Mouse (Mus musculus) B cell, adult 67 days (primary cell): ENCODE data around the gene Mpp3. TPM values are rescaled to one million over a fixed set of nuclear protein-coding genes. Genes with fewer than 3 reads are reported as not detected.

Experiments used
- total RNA-seq, 2 experiments: library from RNA; stranded (reverse); gene quantifications; 4 replicates each; pipeline ENCODE4 v1.2.4; 2023

Mpp3 gene
- total RNA-seq, result not detected

GRCm38 (mm10) chr11:102028087-102028816 is at the start of gene Mpp3:
Mpp3 (minus strand) TSS chr11:102028461.

GRCm38 (mm10) chr11:102041350-102041949 is 13.2 kb upstream of the Mpp3 start, which contains the start of gene Cd300lg:
Cd300lg (plus strand) TSS chr11:102041509.

GRCm38 (mm10) chr11:101986913-101987312 is 41.3 kb downstream of the Mpp3 start, which contains the start of gene Dusp3:
Dusp3 (minus strand) TSS chr11:101987013.

GRCm38 (mm10) chr11:101984054-101985025 is 43.9 kb downstream of the Mpp3 start, which contains the start of gene Cfap97d1:
Cfap97d1 (plus strand) TSS chr11:101984279.

GRCm38 (mm10) chr11:101966965-101967614 is 61.2 kb downstream of the Mpp3 start, which contains the start of gene Sost:
Sost (minus strand) TSS chr11:101967015.

Other genes with a start within 250 kb of the Mpp3 start
- gene Etv4, start 243.1 kb downstream of the Mpp3 start, total RNA-seq, result not detected
- under 1 TPM; 0.41 to 0.65 TPM for gene Meox1, start 134.1 kb downstream of the Mpp3 start, total RNA-seq
- gene Sost, start 61.4 kb downstream of the Mpp3 start, total RNA-seq, result not detected
- gene Cfap97d1, start 44.2 kb downstream of the Mpp3 start, total RNA-seq, result not detected
- 10 to 100 TPM; 14.7 to 27.4 TPM for gene Dusp3, start 41.4 kb downstream of the Mpp3 start, total RNA-seq
- not detected for gene Cd300lg, start 13.0 kb upstream of the Mpp3 start, total RNA-seq
- not detected for gene Mpp2, start 60.1 kb upstream of the Mpp3 start, total RNA-seq
- not detected for gene Ppy, start 72.9 kb upstream of the Mpp3 start, total RNA-seq
- gene Pyy, start 79.4 kb upstream of the Mpp3 start, total RNA-seq, result not detected
- not detected for gene Nags, start 117.1 kb upstream of the Mpp3 start, total RNA-seq
- 10 to 100 TPM in 1 of 2 experiments, 1 to 10 TPM in 1; 8.4 to 17.1 TPM for gene Tmem101, start 127.9 kb upstream of the Mpp3 start, total RNA-seq
- 10 to 100 TPM; 53.8 to 57.7 TPM for gene Lsm12, start 156.8 kb upstream of the Mpp3 start, total RNA-seq
- gene G6pc3, start 161.2 kb upstream of the Mpp3 start, total RNA-seq, result 10 to 100 TPM; 44.4 to 48.9 TPM
- gene Hdac5, start 201.7 kb upstream of the Mpp3 start, total RNA-seq, result 100 to 1,000 TPM; 117 to 132 TPM
- under 1 TPM; 0.71 to 0.96 TPM for gene BC030867, start 220.4 kb upstream of the Mpp3 start, total RNA-seq
- gene Asb16, start 240.3 kb upstream of the Mpp3 start, total RNA-seq, result not detected